Mouse (Mus musculus): Measurements from ENCODE around the gene Ppp1r15b. TPM values are rescaled to one million over a fixed set of nuclear protein-coding genes. Genes with fewer than 3 reads are reported as not detected.
A peak's percentile ranks its signal among the peaks of the same experiment; 100 is the strongest.

The Ppp1r15b gene
- polyA plus RNA-seq, 1 experiment from 2014 or later = 34.8 TPM

DNA sequence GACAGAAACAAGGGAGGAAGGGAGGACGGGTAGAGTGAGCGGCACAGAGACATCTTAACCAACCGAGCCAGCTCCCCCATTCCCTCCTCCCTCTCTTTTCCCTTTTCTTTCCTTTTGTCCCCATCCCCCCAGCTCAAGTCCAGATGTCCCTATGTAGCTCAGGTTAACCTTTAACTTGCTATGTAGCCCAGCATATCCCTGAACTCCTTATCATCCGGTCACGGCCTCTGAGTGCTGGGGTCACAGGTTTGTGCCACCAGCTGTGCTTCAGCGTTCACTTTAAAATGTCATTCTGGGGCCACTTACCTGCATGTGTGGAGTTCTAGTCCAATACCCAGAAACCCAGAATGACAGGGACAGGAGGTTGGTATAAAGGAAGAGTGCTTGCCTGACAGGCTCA, 6.8 kb upstream of the Ppp1r15b start:
- ATAC-seq (ENCODE audit: insufficient number of reproducible peaks, low FRiP score, low TSS enrichment, low read depth) = no peak
- no peaks in the 10 kb centered on the region for H3K36me3 ChIP-seq
- WGBS = 83% methylated on average over 6 of the region's 6 CpGs

DNA sequence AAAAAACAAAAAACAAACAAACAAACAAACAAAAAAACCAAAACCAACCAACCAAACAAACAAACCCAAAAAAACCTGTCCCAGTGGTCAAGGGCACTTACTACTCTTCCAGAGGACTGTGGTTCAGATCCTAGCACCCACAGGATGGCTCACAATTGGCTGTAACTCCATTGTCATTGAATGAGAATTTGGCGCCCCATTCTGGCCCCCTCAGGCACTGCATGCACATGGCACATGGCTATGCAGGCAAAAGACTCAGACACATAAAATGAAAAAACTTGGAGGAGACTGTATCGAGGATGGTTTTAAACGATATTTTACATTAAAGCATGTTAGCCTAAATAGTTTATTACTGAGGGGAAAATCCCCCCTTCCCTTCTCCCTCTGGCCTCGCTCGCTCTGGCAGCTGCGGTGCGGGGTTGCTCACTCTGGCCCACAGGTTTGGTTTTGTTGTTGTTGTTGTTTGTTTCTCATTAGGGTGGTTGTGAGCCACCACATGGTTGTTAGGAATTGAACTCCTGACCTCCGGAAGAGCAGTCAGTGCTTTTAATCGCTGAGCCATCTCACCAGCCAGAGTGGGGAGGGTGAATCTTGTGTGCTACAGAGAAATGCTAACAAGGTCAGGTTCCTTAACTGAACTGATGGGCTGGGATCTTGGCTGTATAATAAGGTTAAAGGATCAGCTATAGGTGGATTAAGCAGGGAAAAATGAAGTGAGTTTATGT, 5.1 kb upstream of the Ppp1r15b start:
- Histone ChIP-seq H3K4me3 (replicated peaks) (no peak overlapping the region), H3K27ac (replicated peaks) (no peak overlapping the region), H3K9ac (no peak overlapping the region), H3K27me3 (no peaks in the 10 kb centered on the region), H3K36me3 (no peaks in the 10 kb centered on the region), H3K9me3 (replicated peaks) (no peaks in the 10 kb centered on the region), H3K4me1 (peaks cover 12% of the 10 kb centered on the region; the same call in 1 of the 2 replicates), H3K4me2 (replicated peaks) (no peak overlapping the region)
- WGBS = 85% methylated on average over 9 of the region's 9 CpGs
- ATAC-seq (ENCODE audit: insufficient number of reproducible peaks, low FRiP score, low TSS enrichment, low read depth) = no peak

More for the DNA sequence above, 6.8 kb upstream of the Ppp1r15b start:
- Histone ChIP-seq H3K9ac (no peak overlapping the region), H3K27me3 (no peaks in the 10 kb centered on the region), H3K9me3 (replicated peaks) (no peaks in the 10 kb centered on the region), H3K4me1 (0 out of 2 replicates have a peak, but pooled peaks cover 12% of the 10 kb centered on the region), H3K27ac (replicated peaks) (no peak overlapping the region), H3K4me2 (replicated peaks) (no peak overlapping the region), H3K4me3 (replicated peaks) (no peak overlapping the region)

DNA sequence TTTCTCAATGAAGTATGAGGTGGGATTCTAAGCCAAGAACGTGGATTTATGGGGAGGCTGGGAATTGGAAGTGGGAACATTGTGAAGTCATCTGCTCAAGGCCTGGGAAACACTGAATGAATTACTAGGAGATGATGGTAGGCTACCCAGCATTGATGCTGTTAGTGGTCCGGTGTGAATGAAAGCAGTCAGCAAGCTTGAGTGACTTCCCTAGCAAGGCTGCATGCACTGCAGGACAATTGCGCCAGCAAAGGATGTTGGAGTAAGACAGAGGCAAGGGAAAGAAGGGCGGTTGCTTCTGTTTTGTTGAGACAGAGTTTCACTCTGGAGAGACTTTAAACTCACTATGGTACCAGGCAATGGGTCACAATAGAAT, 4.6 kb upstream of the Ppp1r15b start:
- no peak for ATAC-seq (ENCODE audit: insufficient number of reproducible peaks, low FRiP score, low TSS enrichment, low read depth)
- no peak overlapping the region for H3K4me3 ChIP-seq (replicated peaks)

DNA sequence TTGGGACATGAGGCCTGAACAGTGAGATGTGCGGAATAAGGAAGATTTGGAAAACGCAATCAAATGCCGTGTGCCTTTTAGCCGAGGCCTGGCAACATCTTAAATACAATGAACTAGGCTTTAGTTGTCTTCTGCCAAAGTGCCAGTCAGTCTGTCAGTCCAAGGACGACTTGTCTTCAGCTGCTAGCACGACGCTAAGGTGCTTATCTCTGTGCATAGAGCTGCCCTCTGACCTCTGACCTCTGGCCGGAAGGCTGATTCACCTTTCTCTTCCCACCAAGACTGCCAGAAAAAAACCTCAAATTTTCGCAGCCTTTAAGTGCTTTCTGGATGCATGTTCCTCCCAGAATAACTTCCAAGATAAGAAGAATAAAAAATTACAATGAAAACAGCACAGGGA, 3.6 kb upstream of the Ppp1r15b start:
- Histone ChIP-seq H3K27ac (replicated peaks) (no peak overlapping the region), H3K27me3 (no peaks in the 10 kb centered on the region), H3K9ac (no peak overlapping the region), H3K4me2 (replicated peaks) (no peak overlapping the region), H3K36me3 (no peaks in the 10 kb centered on the region), H3K9me3 (replicated peaks) (no peaks in the 10 kb centered on the region), H3K4me1 (peaks cover 12% of the 10 kb centered on the region; the same call in 1 of the 2 replicates), H3K4me3 (replicated peaks) (no peak overlapping the region)
- WGBS = 59% methylated on average over 9 of the region's 9 CpGs
- ATAC-seq (ENCODE audit: insufficient number of reproducible peaks, low FRiP score, low TSS enrichment, low read depth) = no peak

More for the DNA sequence above, 4.6 kb upstream of the Ppp1r15b start:
- Histone ChIP-seq H3K27ac (replicated peaks) (no peak overlapping the region), H3K9me3 (replicated peaks) (no peaks in the 10 kb centered on the region), H3K4me1 (peaks cover 12% of the 10 kb centered on the region; the same call in 1 of the 2 replicates), H3K27me3 (no peaks in the 10 kb centered on the region), H3K4me2 (replicated peaks) (no peak overlapping the region), H3K9ac (no peak overlapping the region), H3K36me3 (no peaks in the 10 kb centered on the region)
- WGBS = 71% methylated on average over 4 of the region's 4 CpGs

DNA sequence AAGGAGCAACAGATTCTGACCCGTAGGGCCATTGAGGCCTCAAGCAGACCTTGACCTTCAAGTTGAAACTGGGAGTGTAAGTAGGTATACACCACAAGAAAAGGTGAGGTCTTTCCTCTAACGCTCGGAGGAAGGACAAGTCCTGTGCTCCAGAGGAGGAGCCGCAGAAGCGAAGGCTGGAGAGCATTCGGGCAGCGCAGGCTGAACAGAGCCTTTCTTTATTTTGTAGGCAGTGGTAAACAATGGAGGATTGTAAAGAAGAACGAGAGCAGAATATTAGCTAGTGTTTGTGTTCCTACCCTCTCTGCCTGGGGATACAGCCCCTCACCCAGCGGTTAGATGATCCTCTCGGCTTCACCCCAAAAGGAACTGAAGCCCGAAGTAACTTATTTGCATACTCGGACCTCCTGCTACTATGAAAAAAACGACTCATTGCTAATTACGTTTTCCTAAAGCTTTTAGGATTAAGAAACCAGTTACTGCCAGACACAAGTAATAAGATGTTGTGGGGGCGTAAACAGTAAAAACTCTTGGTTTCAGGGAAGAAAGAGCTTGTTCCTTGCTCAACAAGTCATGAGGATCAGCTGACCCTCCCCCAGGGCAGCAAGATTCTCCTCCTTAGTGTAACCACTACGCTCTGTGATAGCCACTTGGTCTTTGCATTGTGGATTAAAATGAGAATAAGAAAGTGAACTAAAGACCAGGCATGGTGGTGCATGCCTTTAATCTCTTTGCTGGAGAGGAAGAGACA, 1.3 kb upstream of the Ppp1r15b start:
- peak overlapping the region; percentile 6; the same call in 1 of the 2 replicates for H3K4me2 ChIP-seq (replicated peaks)
- no peak overlapping the region for H3K9ac ChIP-seq
- H3K9me3 ChIP-seq (replicated peaks) = no peaks in the 10 kb centered on the region
- H3K4me3 ChIP-seq (replicated peaks) = no peak overlapping the region
- no peaks in the 10 kb centered on the region for H3K27me3 ChIP-seq
- H3K27ac ChIP-seq (replicated peaks) = peak overlapping the region; percentile 98
- no peak for ATAC-seq (ENCODE audit: insufficient number of reproducible peaks, low FRiP score, low TSS enrichment, low read depth)
- H3K36me3 ChIP-seq = no peaks in the 10 kb centered on the region
- WGBS = 28% methylated on average over 16 of the region's 16 CpGs
- peaks cover 31% of the 10 kb centered on the region; the same call in 1 of the 2 replicates for H3K4me1 ChIP-seq

DNA sequence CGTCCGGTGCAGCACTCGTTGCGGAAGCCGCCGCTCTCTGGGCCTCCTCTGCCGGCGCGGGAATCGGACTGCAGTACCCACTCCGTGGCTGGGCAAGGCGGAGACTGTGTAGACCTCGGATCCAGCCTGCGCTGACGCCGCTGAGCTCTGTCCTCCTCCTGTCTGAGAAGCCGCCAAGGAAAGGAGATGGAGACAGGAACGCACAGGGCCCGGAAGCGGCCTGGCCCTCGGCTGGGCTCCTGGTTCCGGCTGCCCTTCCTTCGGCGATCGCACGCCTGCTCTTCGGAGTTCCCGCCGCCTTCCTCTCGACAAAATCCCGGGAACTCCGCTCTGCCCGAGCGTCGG, 590 bp downstream of the Ppp1r15b start:
- no peak for ATAC-seq (ENCODE audit: insufficient number of reproducible peaks, low FRiP score, low TSS enrichment, low read depth)
- under 1% methylated on average over 35 of the region's 35 CpGs for WGBS
- H3K27ac ChIP-seq (replicated peaks) = peak overlapping the region; percentile 98
- peak overlapping the region; percentile 98 for H3K9ac ChIP-seq
- H3K4me1 ChIP-seq = peaks cover 44% of the 10 kb centered on the region
- no peaks in the 10 kb centered on the region for H3K27me3 ChIP-seq
- H3K9me3 ChIP-seq (replicated peaks) = no peaks in the 10 kb centered on the region
- H3K36me3 ChIP-seq = peaks cover 7% of the 10 kb centered on the region; the same call in 1 of the 2 replicates
- peak overlapping the region; percentile 95 for H3K4me3 ChIP-seq (replicated peaks)
- peak overlapping the region; percentile 86 for H3K4me2 ChIP-seq (replicated peaks)

DNA sequence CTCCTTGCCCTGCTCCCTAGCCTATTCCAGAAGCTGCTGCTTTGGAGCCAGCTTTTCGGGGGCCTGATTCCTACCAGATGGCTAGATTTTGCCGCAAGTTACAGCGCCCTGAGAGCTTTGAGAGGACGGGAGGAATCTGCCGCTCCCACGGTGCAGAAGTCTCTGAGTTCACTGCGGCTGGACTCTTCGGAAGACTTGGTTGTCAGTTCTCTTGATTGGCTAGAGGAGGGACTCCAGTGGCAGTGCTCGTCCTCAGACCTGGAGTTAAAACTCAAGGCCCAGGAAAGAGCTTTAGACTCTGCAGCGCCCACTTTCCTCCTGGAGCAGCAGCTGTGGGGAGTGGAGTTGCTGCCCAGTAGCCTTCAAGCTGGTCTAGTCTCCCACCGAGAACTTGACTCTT, 993 bp downstream of the Ppp1r15b start:
- Histone ChIP-seq H3K9me3 (replicated peaks) (no peaks in the 10 kb centered on the region), H3K4me2 (replicated peaks) (peak overlapping the region; percentile 86), H3K27ac (replicated peaks) (peak overlapping the region; percentile 98), H3K4me3 (replicated peaks) (peak overlapping the region; percentile 95), H3K36me3 (peaks cover 11% of the 10 kb centered on the region; the same call in 1 of the 2 replicates), H3K27me3 (no peaks in the 10 kb centered on the region), H3K9ac (peak overlapping the region; percentile 98), H3K4me1 (peaks cover 44% of the 10 kb centered on the region)
- no peak for ATAC-seq (ENCODE audit: insufficient number of reproducible peaks, low FRiP score, low TSS enrichment, low read depth)
- 0% methylated on average over 11 of the region's 11 CpGs for WGBS

DNA sequence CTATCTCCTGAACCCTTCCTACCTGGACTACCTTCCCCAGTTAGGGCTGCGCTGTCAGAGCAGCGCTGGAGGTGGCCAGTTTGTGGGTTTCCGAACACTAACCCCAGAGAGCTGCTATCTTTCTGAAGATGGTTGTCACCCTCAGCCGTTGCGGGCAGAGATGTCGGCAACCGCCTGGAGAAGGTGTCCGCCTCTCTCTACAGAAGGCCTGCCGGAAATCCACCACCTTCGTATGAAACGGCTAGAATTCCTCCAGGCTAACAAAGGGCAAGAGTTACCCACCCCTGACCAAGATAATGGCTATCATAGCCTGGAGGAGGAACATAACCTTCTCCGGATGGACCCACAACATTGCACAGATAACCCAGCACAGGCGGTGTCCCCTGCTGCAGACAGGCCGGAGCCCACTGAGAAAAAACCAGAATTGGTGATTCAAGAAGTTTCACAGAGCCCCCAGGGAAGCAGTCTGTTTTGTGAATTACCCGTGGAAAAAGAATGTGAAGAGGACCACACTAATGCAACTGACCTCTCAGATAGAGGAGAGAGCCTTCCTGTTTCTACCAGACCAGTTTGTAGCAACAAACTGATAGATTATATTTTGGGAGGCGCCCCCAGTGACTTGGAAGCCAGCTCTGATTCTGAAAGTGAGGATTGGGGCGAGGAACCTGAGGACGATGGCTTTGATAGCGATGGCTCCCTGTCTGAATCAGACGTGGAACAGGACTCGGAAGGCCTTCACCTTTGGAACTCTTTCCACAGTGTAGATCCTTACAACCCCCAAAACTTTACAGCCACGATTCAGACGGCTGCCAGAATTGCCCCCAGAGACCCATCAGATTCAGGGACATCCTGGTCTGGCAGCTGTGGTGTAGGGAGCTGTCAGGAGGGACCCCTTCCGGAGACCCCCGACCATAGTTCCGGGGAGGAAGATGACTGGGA, 1.7 kb downstream of the Ppp1r15b start:
- WGBS = 8% methylated on average over 26 of the region's 26 CpGs
- peaks cover 44% of the 10 kb centered on the region for H3K4me1 ChIP-seq
- H3K36me3 ChIP-seq = peaks cover 18% of the 10 kb centered on the region
- ATAC-seq (ENCODE audit: insufficient number of reproducible peaks, low FRiP score, low TSS enrichment, low read depth) = no peak
- peak overlapping the region; percentile 98 for H3K27ac ChIP-seq (replicated peaks)
- H3K4me3 ChIP-seq (replicated peaks) = peak overlapping the region; percentile 95
- H3K9me3 ChIP-seq (replicated peaks) = no peaks in the 10 kb centered on the region
- H3K4me2 ChIP-seq (replicated peaks) = peak overlapping the region; percentile 86
- H3K27me3 ChIP-seq = no peaks in the 10 kb centered on the region
- H3K9ac ChIP-seq = peak overlapping the region; percentile 98

DNA sequence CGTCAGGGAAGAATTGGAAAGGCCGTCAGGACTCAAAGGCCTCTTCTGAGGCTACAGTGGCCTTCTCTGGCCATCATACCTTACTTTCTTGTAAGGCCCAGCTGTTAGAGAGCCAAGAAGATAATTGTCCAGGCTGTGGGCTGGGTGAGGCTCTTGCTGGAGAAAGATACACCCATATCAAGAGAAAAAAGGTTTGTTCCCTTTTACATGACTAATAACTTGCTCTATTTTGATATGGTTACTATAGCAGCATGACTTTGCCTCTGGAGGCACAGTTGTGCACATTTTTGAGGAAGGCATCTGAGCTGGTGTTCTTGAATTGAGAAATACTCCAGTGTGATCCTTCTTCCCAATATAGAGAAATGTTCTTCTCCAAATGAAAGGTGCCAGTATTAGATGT, 2.5 kb downstream of the Ppp1r15b start:
- Histone ChIP-seq H3K9me3 (replicated peaks) (no peaks in the 10 kb centered on the region), H3K27ac (replicated peaks) (0 out of 2 replicates have a peak overlapping the region, but pooled peaks have one; percentile 98), H3K9ac (peak overlapping the region; percentile 98; the same call in 1 of the 2 replicates), H3K36me3 (peaks cover 26% of the 10 kb centered on the region), H3K4me2 (replicated peaks) (peak overlapping the region; percentile 86), H3K4me1 (peaks cover 44% of the 10 kb centered on the region), H3K27me3 (no peaks in the 10 kb centered on the region), H3K4me3 (replicated peaks) (peak overlapping the region; percentile 95)
- ATAC-seq (ENCODE audit: insufficient number of reproducible peaks, low FRiP score, low TSS enrichment, low read depth) = no peak
- 7% methylated on average over 2 of the region's 2 CpGs for WGBS

DNA sequence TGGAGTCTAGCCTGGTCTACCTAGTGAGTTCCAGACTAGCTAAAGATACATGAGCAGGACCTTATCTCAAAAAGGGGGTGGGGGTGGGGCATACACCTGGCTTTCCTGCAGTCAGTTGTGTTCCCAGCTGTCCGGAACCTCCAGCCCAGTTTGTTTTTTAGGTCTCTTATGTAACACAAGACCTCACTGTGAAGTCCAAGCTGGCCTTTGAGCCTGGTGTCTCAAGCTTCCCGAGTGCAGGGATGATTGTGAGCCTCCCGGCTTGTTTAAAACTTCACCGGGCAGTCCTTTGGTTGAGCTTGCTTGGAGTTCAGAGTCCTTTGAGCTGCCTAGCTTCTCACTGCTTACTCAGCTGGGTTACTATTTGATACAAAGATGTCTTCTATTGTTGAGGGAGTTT, 3.1 kb downstream of the Ppp1r15b start:
- H3K4me2 ChIP-seq (replicated peaks) = peak overlapping the region; percentile 86
- no peak for ATAC-seq (ENCODE audit: insufficient number of reproducible peaks, low FRiP score, low TSS enrichment, low read depth)
- peak overlapping the region; percentile 98 for H3K9ac ChIP-seq
- no peak overlapping the region for H3K27ac ChIP-seq (replicated peaks)
- H3K4me3 ChIP-seq (replicated peaks) = peak overlapping the region; percentile 95
- no peaks in the 10 kb centered on the region for H3K9me3 ChIP-seq (replicated peaks)
- 21% methylated on average over 4 of the region's 4 CpGs for WGBS
- peaks cover 32% of the 10 kb centered on the region for H3K36me3 ChIP-seq
- peaks cover 44% of the 10 kb centered on the region for H3K4me1 ChIP-seq
- no peaks in the 10 kb centered on the region for H3K27me3 ChIP-seq

DNA sequence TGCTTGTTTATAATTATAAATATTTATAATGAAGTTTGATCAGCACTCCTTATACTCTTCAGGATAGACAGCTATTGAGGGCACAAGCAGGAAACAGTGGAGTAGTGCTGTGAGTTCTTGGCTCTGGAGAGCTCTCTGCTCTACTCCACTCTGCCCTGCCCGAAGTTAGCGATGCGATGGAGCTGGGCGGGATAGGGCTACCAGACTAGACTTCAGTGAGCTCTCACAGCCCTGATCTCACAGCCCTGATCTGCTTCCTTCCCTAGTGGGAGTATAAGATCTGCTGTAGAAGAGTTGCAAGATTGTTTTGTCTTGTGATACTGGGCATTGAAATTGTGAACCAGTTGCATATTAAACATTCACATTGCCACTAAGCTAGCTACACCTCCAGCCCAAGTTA, 3.9 kb downstream of the Ppp1r15b start:
- Histone ChIP-seq H3K36me3 (peaks cover 38% of the 10 kb centered on the region), H3K4me2 (replicated peaks) (peak overlapping the region; percentile 86), H3K9me3 (replicated peaks) (no peaks in the 10 kb centered on the region), H3K4me3 (replicated peaks) (peak overlapping the region; percentile 95), H3K27ac (replicated peaks) (no peak overlapping the region), H3K27me3 (no peaks in the 10 kb centered on the region), H3K4me1 (peaks cover 39% of the 10 kb centered on the region), H3K9ac (no peak overlapping the region)
- no peak for ATAC-seq (ENCODE audit: insufficient number of reproducible peaks, low FRiP score, low TSS enrichment, low read depth)
- WGBS = 39% methylated on average over 4 of the region's 4 CpGs
